Mouse (Mus musculus) B cell, adult 67 days (primary cell): ENCODE results near the gene Slc35d1. TPM values are rescaled to one million over a fixed set of nuclear protein-coding genes. Genes with fewer than 3 reads are reported as not detected.

Source experiments
- total RNA-seq, 2 experiments: library from RNA; stranded (reverse); gene quantifications; 4 replicates each; pipeline ENCODE4 v1.2.4; 2023

Slc35d1 gene
- total RNA-seq, result 10 to 100 TPM; 13.4 to 16.0 TPM

DNA sequence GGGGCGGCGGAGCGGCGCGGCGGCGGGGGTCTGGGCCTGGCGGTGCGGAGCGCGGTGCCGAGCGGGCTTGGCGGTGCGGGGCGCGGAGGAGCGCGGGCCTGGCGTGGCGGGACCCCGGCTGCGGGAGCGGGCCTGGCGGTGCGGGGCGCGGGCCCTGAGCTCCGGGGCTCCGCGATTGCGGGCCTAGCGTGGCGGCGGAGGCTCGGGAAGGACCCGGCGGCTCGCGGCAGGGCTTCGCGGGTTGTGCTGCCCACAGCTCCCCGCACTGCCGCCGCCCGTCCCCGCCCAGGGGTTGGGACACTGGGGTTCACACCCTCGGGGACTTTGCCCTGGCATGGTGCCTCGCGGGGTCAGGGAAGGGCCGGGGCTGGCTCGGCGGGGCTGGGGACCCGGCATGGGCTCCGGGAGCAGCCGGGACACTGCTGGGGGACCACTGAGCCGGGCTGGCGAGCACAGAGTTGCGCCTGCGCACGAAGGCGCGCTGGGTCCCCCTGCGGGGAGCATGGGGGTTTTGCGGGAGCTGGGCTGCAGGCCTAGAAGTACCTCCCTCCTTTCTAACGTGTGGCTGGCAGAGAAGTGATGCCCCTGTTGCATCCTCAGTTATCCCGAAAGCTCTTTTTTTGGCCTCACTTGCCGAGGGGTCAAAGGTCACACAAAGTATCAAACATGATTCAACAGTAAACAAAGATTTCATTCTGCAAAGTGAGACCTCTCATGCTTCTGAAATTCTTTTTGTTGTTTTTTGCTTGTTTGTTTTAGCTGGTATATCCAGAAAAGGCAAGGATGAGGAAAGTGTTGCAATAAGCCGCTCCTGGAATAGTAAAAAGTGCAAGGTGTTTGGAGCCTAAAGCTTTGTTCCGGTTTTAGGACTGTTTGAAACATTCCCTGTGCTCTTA lies at the start of gene Slc35d1:
Gene Slc35d1, minus strand, starts transcription at position 240 of the 896 bp plus-strand sequence.

Other genes starting within 250 kb of the Slc35d1 start
- not detected for gene Tctex1d1, start 236.6 kb downstream of the Slc35d1 start, total RNA-seq
- gene Insl5, start 188.3 kb downstream of the Slc35d1 start, total RNA-seq, result not detected
- gene Mier1, start 100.8 kb downstream of the Slc35d1 start, total RNA-seq, result 100 to 1,000 TPM; 111 to 114 TPM
- gene Wdr78, start 100.6 kb downstream of the Slc35d1 start, total RNA-seq, result 1 to 10 TPM; 8.1 to 8.2 TPM
- gene 4921539E11Rik, start 75.7 kb upstream of the Slc35d1 start, total RNA-seq, result not detected
- gene Oma1, start 98.6 kb upstream of the Slc35d1 start, total RNA-seq, result 10 to 100 TPM; 20.2 to 22.8 TPM